Mouse (Mus musculus): Measurements from ENCODE around the gene Ephb2. TPM values are rescaled to one million over a fixed set of nuclear protein-coding genes. Genes with fewer than 3 reads are reported as not detected.

The Ephb2 gene
- polyA plus RNA-seq, 1 experiment: 57.6 TPM

GRCm38 (mm10) chr4:136735856-136736255 lies 99.9 kb downstream of the Ephb2 start:
- Histone ChIP-seq H3K4me1 (ENCODE audit: control insufficient read depth, insufficient read depth, insufficient read length, low read length) (peaks cover 9% of the 10 kb centered on the region), H3K4me3 (ENCODE audit: low read depth, low read length) (no peak overlapping the region), H3K27ac (ENCODE audit: insufficient read depth, low read depth, low read length) (no peak overlapping the region), H3K27me3 (ENCODE audit: control insufficient read depth, insufficient read depth, low read length) (no peaks in the 10 kb centered on the region), H3K36me3 (ENCODE audit: control insufficient read depth, insufficient read depth, low read length) (no peaks in the 10 kb centered on the region)
- no peak for TF ChIP-seq POLR2A (IDR thresholded peaks at IDR 0.05; ENCODE audit: low read depth, low read length)
- no peak for TF ChIP-seq CTCF (IDR thresholded peaks at IDR 0.05; ENCODE audit: extremely low read depth, insufficient read length, insufficient replicate concordance, low read depth, low read length)
- 77% methylated on average over 4 of the region's 4 CpGs for WGBS

DNA sequence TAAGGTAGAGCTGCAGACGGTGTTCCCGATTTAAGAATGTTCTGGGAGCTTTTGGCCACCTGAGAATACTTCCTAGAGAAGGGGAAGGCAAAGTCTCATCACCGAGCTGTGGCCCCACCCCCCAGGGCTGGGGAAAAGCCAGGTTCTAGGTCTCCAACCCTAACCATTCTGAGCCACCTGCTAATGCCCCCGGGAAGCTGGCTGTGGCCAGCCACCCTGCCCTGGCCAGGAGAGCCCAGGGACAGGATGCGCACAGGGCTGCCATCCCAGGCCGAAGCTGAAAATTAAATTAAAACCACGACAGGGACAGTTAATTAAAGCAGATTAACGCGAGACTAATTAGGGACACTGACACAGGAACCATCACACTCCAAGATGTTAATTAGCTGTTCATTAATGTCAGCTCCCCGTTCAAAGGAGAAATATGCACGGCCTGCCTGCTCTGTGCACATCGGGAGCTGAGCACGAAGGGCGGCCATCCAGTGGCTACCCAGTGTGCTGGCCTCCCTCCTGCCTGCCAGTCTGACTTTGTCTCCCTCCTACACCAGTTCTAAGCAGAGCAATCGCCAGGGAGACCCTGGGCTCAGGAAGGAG lies 101.5 kb downstream of the Ephb2 start:
- 75% methylated on average over 15 of the region's 15 CpGs for WGBS
- Histone ChIP-seq H3K27ac (ENCODE audit: insufficient read depth, low read depth, low read length) (no peak overlapping the region), H3K27me3 (ENCODE audit: control insufficient read depth, insufficient read depth, low read length) (no peaks in the 10 kb centered on the region), H3K4me1 (ENCODE audit: control insufficient read depth, insufficient read depth, insufficient read length, low read length) (peaks cover 15% of the 10 kb centered on the region), H3K36me3 (ENCODE audit: control insufficient read depth, insufficient read depth, low read length) (no peaks in the 10 kb centered on the region), H3K4me3 (ENCODE audit: low read depth, low read length) (no peak overlapping the region)
- TF ChIP-seq POLR2A (IDR thresholded peaks at IDR 0.05; ENCODE audit: low read depth, low read length) (no peak), CTCF (IDR thresholded peaks at IDR 0.05; ENCODE audit: extremely low read depth, insufficient read length, insufficient replicate concordance, low read depth, low read length) (no peak)

DNA sequence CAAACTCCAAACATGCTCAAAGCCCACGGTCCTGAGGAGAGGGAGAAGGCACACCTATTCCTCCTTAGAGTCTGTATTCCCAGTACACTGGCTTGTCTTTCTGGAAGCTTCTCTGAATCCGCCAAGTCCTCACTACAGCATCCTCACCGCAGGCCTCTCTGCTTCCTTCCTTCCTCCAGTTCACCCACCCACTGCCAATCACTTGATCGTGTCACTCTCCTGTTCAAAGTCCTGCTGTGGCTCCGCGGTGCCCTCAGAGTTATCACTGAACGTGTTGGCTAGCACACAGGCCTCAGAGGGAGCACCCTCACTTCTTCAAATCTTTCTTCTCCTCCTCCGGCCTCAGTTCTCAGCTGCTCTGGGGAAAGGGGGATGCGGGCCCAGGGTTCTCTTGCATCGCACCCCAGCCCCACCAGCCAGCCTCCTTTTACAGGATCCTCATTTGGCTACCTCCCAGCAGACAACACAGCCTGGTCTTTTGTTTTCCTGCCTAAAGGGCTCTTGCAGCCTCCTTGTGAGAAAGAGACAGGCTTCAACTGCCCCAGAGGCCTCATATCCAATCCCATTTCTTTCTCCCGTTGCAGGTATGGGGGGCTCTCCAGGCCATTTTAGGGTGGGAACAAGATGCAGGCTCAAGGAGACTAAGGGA lies 102.4 kb downstream of the Ephb2 start:
- TF ChIP-seq CTCF (IDR thresholded peaks at IDR 0.05; ENCODE audit: extremely low read depth, insufficient read length, insufficient replicate concordance, low read depth, low read length) (no peak), POLR2A (IDR thresholded peaks at IDR 0.05; ENCODE audit: low read depth, low read length) (no peak)
- Histone ChIP-seq H3K36me3 (ENCODE audit: control insufficient read depth, insufficient read depth, low read length) (no peaks in the 10 kb centered on the region), H3K4me3 (ENCODE audit: low read depth, low read length) (no peak overlapping the region), H3K27me3 (ENCODE audit: control insufficient read depth, insufficient read depth, low read length) (no peaks in the 10 kb centered on the region), H3K4me1 (ENCODE audit: control insufficient read depth, insufficient read depth, insufficient read length, low read length) (peaks cover 15% of the 10 kb centered on the region), H3K27ac (ENCODE audit: insufficient read depth, low read depth, low read length) (no peak overlapping the region)
- WGBS: 25% methylated on average over 11 of the region's 11 CpGs

DNA sequence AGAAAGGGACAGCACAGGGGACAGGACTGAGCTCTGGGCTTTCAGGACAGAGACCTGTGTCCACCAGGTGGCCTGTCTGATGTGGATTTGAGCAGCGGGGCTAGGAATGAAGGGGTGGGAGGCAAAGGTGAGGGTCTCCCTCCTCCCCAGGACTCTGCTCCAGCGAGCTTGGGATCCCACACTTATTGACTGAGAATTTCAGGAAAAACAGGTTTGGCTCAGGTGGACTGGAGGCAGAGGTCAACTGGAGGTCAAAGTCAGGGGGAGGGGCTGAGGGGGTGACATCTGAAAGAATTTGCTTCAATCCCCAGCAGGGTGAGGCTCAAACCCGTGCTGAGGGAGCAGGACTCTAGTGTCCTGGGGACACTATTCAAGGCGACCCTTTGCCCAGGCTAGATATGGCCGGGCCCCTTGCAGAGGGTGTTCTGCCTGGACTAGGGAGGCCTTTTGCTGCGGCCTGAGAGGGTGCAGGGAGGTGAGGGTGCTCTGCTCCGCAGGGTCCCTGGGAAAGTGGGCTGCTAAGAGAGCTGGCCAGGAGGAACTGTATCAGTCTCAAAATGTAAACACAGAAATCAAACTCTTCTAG lies 103.2 kb downstream of the Ephb2 start:
- Histone ChIP-seq H3K4me1 (ENCODE audit: control insufficient read depth, insufficient read depth, insufficient read length, low read length) (peaks cover 15% of the 10 kb centered on the region), H3K36me3 (ENCODE audit: control insufficient read depth, insufficient read depth, low read length) (no peaks in the 10 kb centered on the region), H3K27me3 (ENCODE audit: control insufficient read depth, insufficient read depth, low read length) (no peaks in the 10 kb centered on the region), H3K4me3 (ENCODE audit: low read depth, low read length) (no peak overlapping the region), H3K27ac (ENCODE audit: insufficient read depth, low read depth, low read length) (no peak overlapping the region)
- WGBS: 54% methylated on average over 7 of the region's 7 CpGs
- TF ChIP-seq POLR2A (IDR thresholded peaks at IDR 0.05; ENCODE audit: low read depth, low read length) (no peak), CTCF (IDR thresholded peaks at IDR 0.05; ENCODE audit: extremely low read depth, insufficient read length, insufficient replicate concordance, low read depth, low read length) (no peak)

DNA sequence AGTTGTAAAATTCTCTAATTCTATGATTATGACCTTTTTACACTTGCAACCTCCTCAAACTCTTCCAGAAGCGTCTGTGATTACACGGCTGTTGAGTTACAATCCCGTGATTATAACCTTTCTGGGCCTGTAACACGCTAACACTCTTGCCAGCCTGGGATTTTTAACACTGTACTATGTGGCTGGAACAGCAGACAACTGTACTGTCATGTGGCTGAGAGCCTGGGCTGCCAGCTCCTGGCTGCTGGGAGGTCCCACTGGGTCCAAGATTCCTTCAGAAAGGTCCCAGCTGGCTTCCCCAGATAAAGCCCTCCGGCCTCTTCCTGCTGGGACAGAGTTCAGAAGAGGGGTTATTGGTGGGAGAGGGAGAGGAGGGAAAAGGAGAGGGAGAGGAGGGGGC lies 104.0 kb downstream of the Ephb2 start:
- no peak overlapping the region for H3K27ac ChIP-seq (ENCODE audit: insufficient read depth, low read depth, low read length)
- H3K4me1 ChIP-seq (ENCODE audit: control insufficient read depth, insufficient read depth, insufficient read length, low read length): peaks cover 15% of the 10 kb centered on the region

DNA sequence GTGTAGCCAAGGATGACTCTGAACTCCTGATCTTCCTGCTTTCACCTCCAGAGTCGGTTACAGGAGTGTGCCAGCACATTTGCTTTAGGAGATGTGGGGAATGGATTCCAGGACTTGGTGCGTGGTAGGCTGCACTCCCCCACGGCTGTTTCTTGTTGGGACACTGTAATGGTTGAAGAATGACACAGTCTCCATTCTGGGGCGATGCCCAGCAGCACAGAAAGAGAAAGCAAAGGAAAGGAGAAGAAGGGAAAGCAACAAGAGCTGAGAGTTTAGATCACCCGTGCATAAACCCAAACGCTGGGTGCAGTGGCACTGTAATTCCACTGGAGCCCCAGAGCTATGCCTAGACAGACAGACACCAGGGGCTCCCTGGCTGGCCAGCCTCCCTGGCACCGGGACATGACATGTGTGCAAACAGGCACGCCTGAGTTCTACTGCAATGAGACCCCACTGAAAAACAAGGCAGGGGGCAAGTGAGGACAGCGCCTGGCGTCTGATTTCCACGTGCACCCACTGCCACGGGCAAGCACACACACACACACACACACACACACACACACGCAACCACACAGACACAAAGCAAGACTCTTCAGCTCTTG lies 104.7 kb downstream of the Ephb2 start:
- Histone ChIP-seq H3K4me1 (ENCODE audit: control insufficient read depth, insufficient read depth, insufficient read length, low read length) (peaks cover 15% of the 10 kb centered on the region), H3K27ac (ENCODE audit: insufficient read depth, low read depth, low read length) (no peak overlapping the region), H3K27me3 (ENCODE audit: control insufficient read depth, insufficient read depth, low read length) (no peaks in the 10 kb centered on the region), H3K36me3 (ENCODE audit: control insufficient read depth, insufficient read depth, low read length) (no peaks in the 10 kb centered on the region), H3K4me3 (ENCODE audit: low read depth, low read length) (no peak overlapping the region)
- WGBS: 61% methylated on average over 13 of the region's 13 CpGs
- TF ChIP-seq POLR2A (IDR thresholded peaks at IDR 0.05; ENCODE audit: low read depth, low read length) (no peak), CTCF (IDR thresholded peaks at IDR 0.05; ENCODE audit: extremely low read depth, insufficient read length, insufficient replicate concordance, low read depth, low read length) (no peak)

More for the DNA sequence above, 104.0 kb downstream of the Ephb2 start:
- 70% methylated on average over 5 of the region's 5 CpGs for WGBS
- H3K36me3 ChIP-seq (ENCODE audit: control insufficient read depth, insufficient read depth, low read length): no peaks in the 10 kb centered on the region
- H3K27me3 ChIP-seq (ENCODE audit: control insufficient read depth, insufficient read depth, low read length): no peaks in the 10 kb centered on the region
- no peak for TF ChIP-seq CTCF (IDR thresholded peaks at IDR 0.05; ENCODE audit: extremely low read depth, insufficient read length, insufficient replicate concordance, low read depth, low read length)
- no peak for TF ChIP-seq POLR2A (IDR thresholded peaks at IDR 0.05; ENCODE audit: low read depth, low read length)
- H3K4me3 ChIP-seq (ENCODE audit: low read depth, low read length): no peak overlapping the region

- H3K4me3 ChIP-seq (ENCODE audit: low read depth, low read length): no peak overlapping the region
- H3K36me3 ChIP-seq (ENCODE audit: control insufficient read depth, insufficient read depth, low read length): no peaks in the 10 kb centered on the region
- H3K4me1 ChIP-seq (ENCODE audit: control insufficient read depth, insufficient read depth, insufficient read length, low read length): peaks cover 15% of the 10 kb centered on the region
- no peaks in the 10 kb centered on the region for H3K27me3 ChIP-seq (ENCODE audit: control insufficient read depth, insufficient read depth, low read length)
- TF ChIP-seq CTCF (IDR thresholded peaks at IDR 0.05; ENCODE audit: extremely low read depth, insufficient read length, insufficient replicate concordance, low read depth, low read length): no peak
- TF ChIP-seq POLR2A (IDR thresholded peaks at IDR 0.05; ENCODE audit: low read depth, low read length): no peak
- no peak overlapping the region for H3K27ac ChIP-seq (ENCODE audit: insufficient read depth, low read depth, low read length)
- WGBS: 50% methylated on average over 9 of the region's 9 CpGs
These were observed 105.3 kb downstream of the Ephb2 start for GRCm38 (mm10) chr4:136730501-136730900.

Measured in small intestine, adult 2 months (tissue).